Mouse (Mus musculus) thymus, adult 2 months (tissue): ENCODE data around the gene Phlpp1. TPM values are rescaled to one million over a fixed set of nuclear protein-coding genes. Genes with fewer than 3 reads are reported as not detected.

Experiments
- DNase-seq: peaks from one replicate; pipeline ENCODE4 v3.0.0; 2021
- H3K27ac ChIP-seq: fragments of 200-500 bp; 2 replicates; pipeline ENCODE4 v1.5.1; 2012; ENCODE audit warnings: low read length, control low read depth; ENCODE audit not compliant: control insufficient read depth, insufficient read depth
- H3K27me3 ChIP-seq: fragments of 200-500 bp; 2 replicates; pipeline ENCODE4 v1.6.1; 2012; ENCODE audit warnings: mild to moderate bottlenecking, low read length, moderate library complexity, mixed read lengths; ENCODE audit not compliant: control insufficient read depth, insufficient read depth
- H3K36me3 ChIP-seq: fragments of 200-500 bp; 2 replicates; pipeline ENCODE4 v1.6.1; 2012; ENCODE audit warnings: mild to moderate bottlenecking, low read length, moderate library complexity; ENCODE audit not compliant: control insufficient read depth, insufficient read depth
- H3K4me1 ChIP-seq: fragments of 200-500 bp; replicated peaks from 2 replicates; pipeline ENCODE4 v1.6.1; 2012; ENCODE audit warnings: low read length; ENCODE audit not compliant: control insufficient read depth, insufficient read depth
- H3K4me3 ChIP-seq: fragments of 200-500 bp; 2 replicates; pipeline ENCODE4 v1.5.1; 2012; ENCODE audit warnings: mild to moderate bottlenecking, low read length, control low read depth, moderate library complexity; ENCODE audit not compliant: control insufficient read depth, insufficient read depth
- CTCF ChIP-seq: fragments of 200-500 bp; IDR thresholded peaks from 2 replicates; pipeline ENCODE4 v1.5.1; 2012; ENCODE audit warnings: mild to moderate bottlenecking, control low read depth, low read length, moderate library complexity, borderline replicate concordance; ENCODE audit not compliant: control insufficient read depth, poor library complexity, insufficient read depth; ENCODE audit errors: extremely low read depth
- POLR2A ChIP-seq: fragments of 200-500 bp; IDR thresholded peaks from 2 replicates; pipeline ENCODE4 v1.6.1; 2012; ENCODE audit warnings: mild to moderate bottlenecking, low read length, control low read depth, moderate library complexity; ENCODE audit not compliant: control insufficient read depth, poor library complexity, insufficient read depth; ENCODE audit errors: extremely low read depth
- WGBS: fragments of 180-500 bp; shearing (Covaris S2); methylation state at CpG from one replicate; pipeline ENCODE4 v1.1.7; 2018; 5-methylcytosine and 5-hydroxymethylcytosine counted together
- polyA plus RNA-seq: library from polyadenylated mRNA; depleted of rRNA; stranded (reverse); fragments of >200 nt; gene quantifications from 2 replicates; pipeline ENCODE4 v1.2.3, GENCODE M21; 2012

Phlpp1 gene
- polyA plus RNA-seq, 1 experiment, result 7.0 TPM

- TF ChIP-seq POLR2A, result no peak
- TF ChIP-seq CTCF, result no peak
- no peak for DNase-seq
- Histone ChIP-seq H3K27ac (no peak overlapping the region), H3K4me3 (no peak overlapping the region), H3K27me3 (no peaks in the 10 kb centered on the region), H3K4me1 (no peaks in the 10 kb centered on the region), H3K36me3 (no peaks in the 10 kb centered on the region)
- 66% methylated on average over 3 of the region's 3 CpGs for WGBS
Observed at GRCm38 (mm10) chr1:106230313-106230712, 58.8 kb downstream of the Phlpp1 start.

- no peaks in the 10 kb centered on the region for H3K27me3 ChIP-seq
- TF ChIP-seq POLR2A, result no peak
- TF ChIP-seq CTCF, result no peak
- DNase-seq, result no peak
- H3K4me1 ChIP-seq, result no peaks in the 10 kb centered on the region
- no peak overlapping the region for H3K27ac ChIP-seq
- WGBS, result 48% methylated on average over 5 of the region's 5 CpGs
- no peak overlapping the region for H3K4me3 ChIP-seq
- H3K36me3 ChIP-seq, result no peaks in the 10 kb centered on the region
Observed at GRCm38 (mm10) chr1:106231345-106231744, 59.8 kb downstream of the Phlpp1 start.

GRCm38 (mm10) chr1:106231805-106232459 is 60.4 kb downstream of the Phlpp1 start:
- Histone ChIP-seq H3K4me3 (no peak overlapping the region), H3K27me3 (no peaks in the 10 kb centered on the region), H3K36me3 (no peaks in the 10 kb centered on the region), H3K27ac (no peak overlapping the region), H3K4me1 (no peaks in the 10 kb centered on the region)
- no peak for TF ChIP-seq CTCF
- no peak for TF ChIP-seq POLR2A
- 97% methylated on average over 3 of the region's 3 CpGs for WGBS
- DNase-seq, result no peak

- no peaks in the 10 kb centered on the region for H3K36me3 ChIP-seq
- no peaks in the 10 kb centered on the region for H3K4me1 ChIP-seq
- TF ChIP-seq POLR2A (no peak), CTCF (no peak)
- no peak overlapping the region for H3K4me3 ChIP-seq
- DNase-seq, result no peak
- WGBS, result 96% methylated on average over 4 of the region's 4 CpGs
- no peaks in the 10 kb centered on the region for H3K27me3 ChIP-seq
- H3K27ac ChIP-seq, result no peak overlapping the region
Observed at GRCm38 (mm10) chr1:106232460-106232850, 60.9 kb downstream of the Phlpp1 start.

- no peaks in the 10 kb centered on the region for H3K4me1 ChIP-seq
- no peaks in the 10 kb centered on the region for H3K27me3 ChIP-seq
- no peaks in the 10 kb centered on the region for H3K36me3 ChIP-seq
- DNase-seq, result no peak
- H3K27ac ChIP-seq, result no peak overlapping the region
- TF ChIP-seq POLR2A (no peak), CTCF (no peak)
- no peak overlapping the region for H3K4me3 ChIP-seq
Observed at GRCm38 (mm10) chr1:106236986-106237385, 65.4 kb downstream of the Phlpp1 start.

GRCm38 (mm10) chr1:106240116-106240685 is 68.6 kb downstream of the Phlpp1 start:
- H3K36me3 ChIP-seq, result no peaks in the 10 kb centered on the region
- no peaks in the 10 kb centered on the region for H3K4me1 ChIP-seq
- no peak for DNase-seq
- WGBS, result 92% methylated on average over 7 of the region's 7 CpGs
- no peak overlapping the region for H3K4me3 ChIP-seq
- no peak overlapping the region for H3K27ac ChIP-seq
- no peaks in the 10 kb centered on the region for H3K27me3 ChIP-seq
- TF ChIP-seq CTCF, result no peak
- TF ChIP-seq POLR2A, result no peak
